Mouse (Mus musculus): ENCODE data around the gene Snapc4.

DNA sequence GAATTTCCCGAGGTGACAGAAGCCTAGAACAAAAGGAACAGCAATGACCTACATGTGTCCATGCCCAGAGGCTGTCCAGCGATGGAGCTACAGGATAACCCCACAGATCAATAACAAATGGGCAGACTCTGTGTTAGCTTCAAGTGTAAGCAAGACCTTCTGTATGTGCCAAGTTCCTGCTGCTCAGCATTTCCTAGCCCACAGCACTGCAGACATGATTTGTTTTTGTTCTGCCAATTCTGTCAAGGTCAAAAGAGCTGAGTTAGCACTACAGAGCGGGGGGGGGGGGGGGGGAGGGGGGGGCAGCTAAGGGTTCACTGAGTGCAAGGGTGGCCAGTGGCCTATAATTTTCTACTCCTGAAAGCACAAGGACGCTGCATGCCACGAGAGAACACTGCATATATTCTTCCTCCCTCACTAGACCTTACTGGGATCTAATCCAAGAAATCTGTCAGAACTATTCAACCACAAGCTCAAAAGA lies 30.5 kb upstream of the Snapc4 start:
- TF ChIP-seq POLR2A (IDR thresholded peaks at IDR 0.05; ENCODE audit: low read depth, low read length) (no peak), POLR2AphosphoS2 (IDR thresholded peaks at IDR 0.05; ENCODE audit: low read depth, low read length) (no peak), EP300 (IDR thresholded peaks at IDR 0.05; ENCODE audit: low read length) (no peak), CTCF (conservative IDR thresholded peaks at IDR 0.05 in 1 of 2, IDR thresholded peaks at IDR 0.05 in 1 of 2; ENCODE audit: low read depth in 2 of 2, low read length in 2 of 2) (no peak), USF1 (IDR thresholded peaks at IDR 0.05; ENCODE audit: low read depth, low read length) (no peak), MAX (IDR thresholded peaks at IDR 0.05; ENCODE audit: low read length) (no peak), ZC3H11A (IDR thresholded peaks at IDR 0.05; ENCODE audit: low read depth, low read length) (no peak)
